Mouse (Mus musculus) kidney, adult 2 months (tissue): ENCODE measurements around the gene Crcp. TPM values are rescaled to one million over a fixed set of nuclear protein-coding genes. Genes with fewer than 3 reads are reported as not detected.

ENCODE experiments used
- DNase-seq: peaks from one replicate; pipeline ENCODE4 v3.0.0; 2021
- H3K27ac ChIP-seq: fragments of 200-500 bp; 2 replicates; pipeline ENCODE4 v1.5.1; 2012; ENCODE audit warnings: low read depth, low read length, control low read depth, inconsistent platforms; ENCODE audit not compliant: insufficient read depth
- H3K27me3 ChIP-seq: fragments of 200-500 bp; replicated peaks from 2 replicates; pipeline ENCODE4 v1.6.1; 2012; ENCODE audit warnings: mild to moderate bottlenecking, moderate library complexity, low read length, inconsistent platforms; ENCODE audit not compliant: control insufficient read depth, insufficient read depth
- H3K36me3 ChIP-seq: fragments of 200-500 bp; 2 replicates; pipeline ENCODE4 v1.6.1; 2012; ENCODE audit warnings: mild to moderate bottlenecking, moderate library complexity, low read length, inconsistent platforms; ENCODE audit not compliant: control insufficient read depth, insufficient read depth
- H3K4me1 ChIP-seq: fragments of 200-500 bp; 2 replicates; pipeline ENCODE4 v1.6.1; 2011; ENCODE audit warnings: low read length; ENCODE audit not compliant: control insufficient read depth, insufficient read depth
- H3K4me3 ChIP-seq: fragments of 200-500 bp; 2 replicates; pipeline ENCODE4 v1.5.1; 2011; ENCODE audit warnings: mild to moderate bottlenecking, low read depth, low read length, control low read depth; ENCODE audit not compliant: insufficient read depth
- CTCF ChIP-seq: fragments of 200-500 bp; conservative IDR thresholded peaks from 2 replicates; pipeline ENCODE4 v1.5.1; 2011; ENCODE audit warnings: low read depth, mild to moderate bottlenecking, control low read depth, low read length, moderate library complexity, mixed read lengths; ENCODE audit not compliant: insufficient read depth, insufficient read length
- POLR2A ChIP-seq: fragments of 200-500 bp; IDR thresholded peaks from one replicate; pipeline ENCODE4 v1.6.1; 2011; ENCODE audit warnings: low read depth, low read length, control low read depth
- WGBS: fragments of 180-500 bp; shearing (Covaris S2); methylation state at CpG from one replicate; pipeline ENCODE4 v1.1.7; 2018; 5-methylcytosine and 5-hydroxymethylcytosine counted together
- polyA plus RNA-seq: library from polyadenylated mRNA; depleted of rRNA; stranded (reverse); fragments of >200 nt; gene quantifications from 2 replicates; pipeline ENCODE4 v1.2.3, GENCODE M21; 2012; rRNA removed

The Crcp gene
- polyA plus RNA-seq = 14.4 and 19.3 TPM in 2 replicates

DNA sequence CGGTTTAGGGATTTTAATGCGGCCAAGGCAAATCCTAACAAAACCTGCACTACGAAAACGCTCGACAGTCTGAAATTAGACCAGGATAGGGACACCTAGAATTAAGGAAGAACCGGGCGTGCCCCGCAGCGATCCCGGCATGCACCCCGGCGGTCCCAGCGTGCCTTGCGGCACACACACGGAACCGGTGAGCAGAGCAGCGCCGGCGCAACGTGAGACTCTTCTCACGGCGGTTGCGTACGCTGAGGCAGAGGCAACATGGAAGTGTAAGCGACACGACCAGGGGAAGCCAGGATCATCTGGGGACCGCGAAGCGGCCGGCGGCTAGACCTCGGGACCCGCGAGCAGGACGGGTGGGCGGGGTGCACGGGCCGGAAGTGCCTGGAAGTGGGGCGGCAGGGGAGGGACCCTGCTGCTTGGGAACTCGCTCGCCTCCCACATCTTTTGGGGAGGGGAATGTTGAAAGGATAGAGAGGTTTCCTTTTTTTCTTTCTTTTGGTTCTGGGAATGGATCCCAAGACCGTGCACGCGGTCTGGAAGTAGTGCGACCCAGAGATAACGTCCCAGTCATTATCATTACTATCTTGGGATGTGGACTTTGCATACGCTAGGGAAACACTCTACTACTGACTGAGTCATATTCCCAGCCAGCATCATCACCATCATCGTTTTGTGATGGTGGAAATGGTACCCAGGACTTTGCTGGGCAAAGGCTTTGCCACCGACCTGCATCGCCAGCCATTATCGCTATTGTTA is at the start of gene Crcp, which contains the start of gene Asl:
Gene Crcp, plus strand, starts transcription at position 149 of the 756 bp plus-strand sequence.
Gene Asl, minus strand, starts transcription at position 106 of the 756 bp plus-strand sequence.
- 2% methylated on average over 51 of the region's 51 CpGs for WGBS
- DNase-seq = peak; percentile 93
- Histone ChIP-seq H3K36me3 (no peaks in the 10 kb centered on the region), H3K4me3 (peak within 1 kb of the TSS; percentile 63), H3K4me1 (peaks cover 9% of the 10 kb centered on the region; the same call in 1 of the 2 replicates), H3K27me3 (no peaks in the 10 kb centered on the region), H3K27ac (peak within 1 kb of the TSS; percentile 79)
- no peak for TF ChIP-seq CTCF
- TF ChIP-seq POLR2A = peak; percentile 38

DNA sequence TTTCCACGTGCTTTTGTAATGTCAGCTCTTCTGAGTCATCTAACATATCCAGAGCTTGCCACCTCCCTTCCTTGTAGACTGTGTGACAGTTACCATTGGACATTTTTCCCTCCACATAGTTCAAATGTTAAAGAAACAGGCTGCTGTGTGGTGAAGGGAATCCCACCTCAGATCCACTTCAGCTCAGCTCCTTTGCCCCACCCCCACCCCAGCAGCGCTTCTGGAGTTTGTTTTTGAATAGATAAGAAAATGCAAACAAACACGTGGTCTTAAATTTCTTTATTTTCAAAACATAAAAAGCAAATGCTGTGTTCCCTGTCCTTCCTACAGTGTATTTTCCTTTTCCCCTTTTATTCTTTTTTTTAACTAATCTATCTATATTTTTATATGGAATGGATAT is 48.9 kb upstream of the Crcp start:
- H3K4me1 ChIP-seq = no peaks in the 10 kb centered on the region
- WGBS = 79% methylated on average over 3 of the region's 3 CpGs
- H3K36me3 ChIP-seq = no peaks in the 10 kb centered on the region
- no peaks in the 10 kb centered on the region for H3K27me3 ChIP-seq
- no peak overlapping the region for H3K4me3 ChIP-seq
- no peak overlapping the region for H3K27ac ChIP-seq
- no peak for DNase-seq
- no peak for TF ChIP-seq CTCF
- no peak for TF ChIP-seq POLR2A

DNA sequence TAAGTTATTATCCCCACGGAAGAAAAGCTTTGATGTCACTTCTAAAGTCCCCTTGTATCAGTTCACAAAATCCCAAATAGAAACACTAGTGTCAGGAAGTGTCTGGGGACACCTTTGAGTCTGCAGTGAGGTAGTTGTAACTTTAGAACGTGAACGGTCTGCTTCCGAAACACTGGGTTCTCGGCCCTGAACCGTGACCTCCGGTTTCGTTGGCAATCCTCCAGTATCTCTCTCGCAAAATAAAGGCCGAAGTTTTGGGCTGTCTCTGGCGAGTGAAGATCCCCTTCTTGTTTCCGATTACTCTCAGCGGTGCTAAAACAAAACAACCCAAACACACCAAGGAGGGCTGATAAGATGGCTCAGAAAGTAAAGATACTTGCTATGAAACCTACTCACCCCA is 39.7 kb upstream of the Crcp start:
- no peak overlapping the region for H3K4me3 ChIP-seq
- no peaks in the 10 kb centered on the region for H3K4me1 ChIP-seq
- TF ChIP-seq CTCF = no peak
- DNase-seq = peak; percentile 53
- WGBS = 45% methylated on average over 13 of the region's 13 CpGs
- H3K27me3 ChIP-seq = no peaks in the 10 kb centered on the region
- no peaks in the 10 kb centered on the region for H3K36me3 ChIP-seq
- no peak overlapping the region for H3K27ac ChIP-seq

DNA sequence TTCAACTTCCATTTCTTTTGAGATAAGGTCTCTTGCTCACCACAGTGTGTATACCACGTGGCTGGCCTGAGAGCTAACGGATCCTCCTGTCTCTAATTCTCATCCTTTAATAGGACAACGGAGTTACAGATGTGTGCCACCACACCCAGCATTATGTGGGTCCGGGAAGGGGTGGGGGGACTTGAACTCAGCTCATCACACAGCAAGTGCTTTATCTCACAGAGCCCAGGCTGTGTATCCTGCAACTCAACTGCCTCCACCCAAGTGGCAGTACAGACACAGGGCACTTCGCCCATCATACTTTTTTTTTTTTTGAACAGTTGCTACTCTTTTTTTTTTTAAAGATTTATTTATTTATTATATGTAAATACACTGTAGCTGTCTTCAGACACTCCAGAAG is 37.2 kb upstream of the Crcp start:
- Histone ChIP-seq H3K36me3 (no peaks in the 10 kb centered on the region), H3K4me3 (no peak overlapping the region), H3K4me1 (no peaks in the 10 kb centered on the region), H3K27me3 (no peaks in the 10 kb centered on the region), H3K27ac (no peak overlapping the region)
- no peak for TF ChIP-seq CTCF
- no peak for TF ChIP-seq POLR2A
- DNase-seq = no peak
- 94% methylated on average over 5 of the region's 5 CpGs for WGBS

DNA sequence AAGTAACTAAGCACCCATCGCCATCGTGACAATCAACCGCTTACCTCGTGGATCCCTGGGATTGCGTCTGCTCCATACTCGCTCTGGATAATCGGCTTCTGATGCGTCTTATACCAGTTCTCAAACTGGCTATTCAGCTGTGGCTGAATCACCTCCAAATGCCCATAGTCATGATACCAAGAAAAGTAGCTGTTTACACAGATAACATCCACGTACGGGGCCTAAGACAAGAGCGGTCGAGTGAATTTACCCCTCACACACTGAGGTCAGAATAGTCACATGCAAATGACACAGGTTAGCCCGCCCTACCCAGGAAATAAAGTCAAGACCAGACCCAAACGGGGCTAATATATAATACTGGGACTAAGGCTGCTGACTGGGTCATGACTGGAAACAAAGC is 35.7 kb upstream of the Crcp start:
- TF ChIP-seq CTCF (no peak), POLR2A (no peak)
- H3K27ac ChIP-seq = no peak overlapping the region
- H3K4me1 ChIP-seq = no peaks in the 10 kb centered on the region
- no peak overlapping the region for H3K4me3 ChIP-seq
- no peaks in the 10 kb centered on the region for H3K36me3 ChIP-seq
- 92% methylated on average over 14 of the region's 14 CpGs for WGBS
- no peaks in the 10 kb centered on the region for H3K27me3 ChIP-seq
- no peak for DNase-seq

DNA sequence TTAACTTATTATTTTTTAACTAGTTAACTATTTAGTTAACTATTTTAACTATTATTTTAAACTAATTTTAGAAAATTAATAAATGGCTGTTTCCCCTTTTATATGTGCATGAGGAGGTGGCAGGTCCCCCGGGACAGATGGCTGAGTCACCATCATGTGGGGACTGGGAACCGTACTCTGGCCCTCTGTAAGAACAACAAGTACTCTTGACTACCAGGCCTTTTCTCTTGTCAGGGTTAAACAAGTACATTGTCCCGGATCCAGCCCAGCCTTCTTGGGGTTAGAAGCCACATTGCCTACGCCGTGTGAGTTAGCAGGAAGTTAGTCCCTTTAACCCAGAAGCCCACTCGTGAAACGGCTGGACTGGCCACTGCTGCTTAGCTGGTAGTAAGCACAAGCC is 34.1 kb upstream of the Crcp start:
- WGBS = 74% methylated on average over 7 of the region's 7 CpGs
- H3K4me1 ChIP-seq = no peaks in the 10 kb centered on the region
- no peak for TF ChIP-seq POLR2A
- TF ChIP-seq CTCF = no peak
- no peak for DNase-seq
- H3K36me3 ChIP-seq = no peaks in the 10 kb centered on the region
- no peak overlapping the region for H3K4me3 ChIP-seq
- H3K27ac ChIP-seq = no peak overlapping the region
- H3K27me3 ChIP-seq = no peaks in the 10 kb centered on the region

DNA sequence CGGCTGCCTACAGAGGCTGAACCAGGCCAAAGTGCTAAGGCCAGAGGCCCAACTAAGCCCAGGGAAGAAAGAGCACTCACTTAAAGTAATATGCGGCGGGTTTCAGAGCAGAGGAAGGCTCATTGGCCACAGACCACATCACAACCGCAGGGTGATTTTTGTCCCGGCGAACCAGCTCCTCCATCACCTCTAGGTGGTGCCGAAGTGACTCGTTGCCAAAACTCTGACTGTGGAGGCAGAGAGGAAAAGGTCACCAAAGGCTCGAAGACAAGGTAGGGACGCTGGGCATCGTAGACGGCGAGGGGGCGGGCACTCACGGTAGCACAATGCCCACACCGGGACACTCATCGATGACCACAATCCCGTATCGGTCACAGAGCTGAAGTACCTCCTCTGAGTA is 31.4 kb upstream of the Crcp start:
- no peaks in the 10 kb centered on the region for H3K27me3 ChIP-seq
- no peak for DNase-seq
- no peak overlapping the region for H3K27ac ChIP-seq
- H3K36me3 ChIP-seq = no peaks in the 10 kb centered on the region
- no peak overlapping the region for H3K4me3 ChIP-seq
- H3K4me1 ChIP-seq = no peaks in the 10 kb centered on the region
- no peak for TF ChIP-seq POLR2A
- no peak for TF ChIP-seq CTCF
- 60% methylated on average over 19 of the region's 19 CpGs for WGBS
